Mouse (Mus musculus) Muller cell, postnatal 12 days (primary cell): ENCODE results near the gene Ncdn.

Experiments used
- DNase-seq: peaks from one replicate; pipeline ENCODE4 v3.0.0-alpha.2; 2015; ENCODE audit errors: inconsistent ontology term

The Ncdn gene

DNA sequence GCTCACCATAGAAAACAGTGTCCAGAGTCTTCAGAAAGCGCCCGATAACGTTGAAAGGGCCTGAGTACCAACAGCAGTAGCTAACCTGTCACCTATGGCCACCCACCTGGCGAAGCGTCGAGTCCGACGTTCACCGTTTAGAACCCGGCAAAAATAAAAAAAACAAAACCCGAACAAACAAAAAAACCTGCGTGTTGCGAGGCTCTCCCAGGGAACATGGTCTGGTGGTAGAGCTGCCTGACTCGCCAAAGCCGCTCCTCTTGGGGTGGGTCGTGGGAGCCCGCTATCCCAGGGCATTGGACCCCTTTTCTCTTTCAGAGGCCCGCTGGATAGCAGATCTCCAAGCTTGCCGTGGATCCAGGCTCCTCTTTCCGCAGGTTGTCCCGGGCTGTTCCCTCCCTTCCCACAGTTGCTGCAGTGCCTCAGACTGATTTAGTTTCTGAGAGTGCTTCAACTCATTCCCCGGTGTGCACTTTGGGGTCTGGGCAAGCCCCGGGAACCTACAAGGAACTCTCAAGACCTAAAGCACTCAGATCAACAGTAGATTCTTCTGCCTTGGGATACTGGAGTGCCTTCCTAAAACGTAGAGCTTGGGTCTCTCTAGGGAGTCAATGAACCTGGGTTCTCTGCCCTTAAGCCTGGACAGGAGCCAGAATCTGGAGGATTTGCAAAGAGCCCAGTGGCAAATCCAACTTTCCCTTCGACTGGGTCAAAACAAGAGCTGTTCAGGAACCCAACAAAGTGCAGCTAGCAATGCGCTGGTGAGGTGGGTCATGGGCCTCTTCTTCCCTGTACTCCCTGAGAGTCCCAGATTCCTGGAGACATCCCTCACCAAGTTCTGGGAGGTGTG, 20.5 kb downstream of the Ncdn start:
- DNase-seq = no peak

DNA sequence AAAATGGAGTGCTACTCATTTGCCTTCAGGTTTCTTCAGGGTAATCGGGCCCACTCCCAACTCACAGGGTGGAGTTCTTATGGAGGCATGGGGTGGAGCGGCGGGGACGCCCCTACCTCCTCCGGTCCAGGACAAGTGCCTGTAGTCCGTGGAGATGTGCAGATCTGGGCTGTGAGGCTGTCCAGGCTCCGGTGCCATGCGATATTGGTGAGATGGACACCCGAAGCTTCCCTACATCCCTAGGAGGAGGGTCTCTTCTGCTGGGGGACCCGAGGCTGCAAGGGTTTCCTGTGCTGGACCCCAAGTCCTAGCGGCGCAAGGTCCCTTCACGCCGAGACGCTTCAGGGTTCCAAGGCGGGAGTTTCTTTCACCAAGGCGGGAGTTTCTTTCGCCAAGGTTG, 21.1 kb downstream of the Ncdn start:
- no peak for DNase-seq

DNA sequence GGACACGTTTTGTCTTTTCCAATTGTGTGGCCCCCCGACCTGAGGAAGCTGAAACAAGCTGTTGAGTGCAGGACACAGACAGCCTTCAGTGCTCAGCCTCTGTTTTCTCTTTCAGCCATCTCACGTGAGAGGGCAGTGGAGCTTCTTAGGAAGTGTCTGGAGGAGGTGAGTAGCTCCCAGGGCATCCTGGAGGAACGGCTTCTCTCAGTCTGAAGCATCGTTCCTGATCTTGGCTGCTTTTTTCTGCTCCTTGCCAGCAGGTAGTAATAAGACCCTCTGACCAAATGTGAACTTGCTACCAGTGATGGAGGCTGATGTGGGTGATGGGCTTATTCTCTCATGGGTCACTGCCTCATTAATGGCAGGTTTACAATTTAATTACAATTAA, 45.8 kb downstream of the Ncdn start:
- DNase-seq = no peak

DNA sequence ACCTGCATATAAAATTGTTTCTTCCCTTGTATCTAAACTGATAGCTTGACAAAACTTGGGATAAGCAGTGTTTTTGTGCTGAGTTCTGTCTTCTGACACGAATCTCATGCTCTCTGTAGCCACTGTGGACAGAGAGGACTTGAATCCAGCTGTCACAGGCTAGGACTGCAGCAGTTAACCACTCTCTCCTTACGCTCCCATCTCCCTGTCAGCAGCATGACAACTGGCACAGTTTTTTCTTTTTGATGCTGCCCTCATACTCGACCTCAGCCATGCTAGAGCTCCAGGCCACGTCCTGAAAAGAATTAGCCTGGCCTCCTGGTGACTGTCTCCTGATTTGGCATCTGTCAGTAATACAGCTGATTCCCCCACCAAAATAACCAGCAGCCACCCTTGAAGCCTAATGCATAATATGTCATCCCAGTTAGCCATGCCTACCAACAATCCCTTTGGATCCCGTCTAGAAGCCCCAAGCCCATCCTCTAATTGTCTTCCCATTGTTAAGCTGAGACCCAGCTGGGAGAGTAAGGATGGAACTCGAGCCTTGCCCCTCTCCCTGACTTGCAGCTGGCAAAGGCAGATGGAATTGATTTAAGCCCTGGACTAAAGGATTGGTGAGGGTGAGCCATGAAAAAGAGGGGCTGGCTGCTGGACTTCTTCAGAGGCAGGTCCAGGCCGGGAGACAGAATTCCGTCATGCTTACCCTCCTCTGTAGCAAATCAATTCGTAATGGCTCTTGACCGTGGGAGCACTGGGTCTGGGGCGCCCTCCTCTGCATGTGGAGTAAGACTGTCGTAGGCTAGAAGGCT, 46.4 kb downstream of the Ncdn start:
- DNase-seq = no peak

DNA sequence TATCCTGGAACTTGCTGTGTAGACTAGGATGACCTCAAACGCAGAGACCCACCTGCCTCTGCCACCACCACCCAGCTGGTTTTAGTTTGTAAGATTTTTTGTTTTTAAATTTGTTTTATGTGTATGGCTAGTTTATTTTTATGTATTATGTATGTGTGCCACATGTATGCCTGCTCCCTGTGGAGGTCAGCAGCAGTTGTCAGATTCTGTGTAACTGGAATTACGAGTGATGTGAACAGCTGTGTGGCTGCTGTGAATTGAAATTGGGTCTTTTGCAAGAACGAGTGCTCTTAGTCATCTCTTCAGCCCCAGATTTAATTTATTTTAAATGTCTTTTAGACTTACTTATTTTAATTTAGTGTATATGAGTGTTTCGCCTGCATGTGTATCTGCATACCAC, 56.3 kb downstream of the Ncdn start:
- no peak for DNase-seq
